In genomic region chr7:132712044-132712708, GRCm38 (mm10) we compare ENCODE assay signal across 8 mouse cellular contexts.
DNase-seq lines count a peak whose midpoint lies in the region; ATAC-seq and TF ChIP-seq lines count a peak whose summit lies in the region.

No protein-coding gene starts in this region.

- peak; percentile 42 for ATAC-seq in intestine, embryonic 14.5 days (replicated peaks; ENCODE audit: low FRiP score, low TSS enrichment, low read depth)
- no peak for ATAC-seq in cerebellum, adult (ENCODE audit: insufficient number of reproducible peaks, low FRiP score, low TSS enrichment)

- TF ChIP-seq EP300 in heart, adult 2 months (IDR thresholded peaks at IDR 0.05; ENCODE audit: insufficient read depth, low read depth, low read length): no peak

- intact Hi-C loops in heart, adult 2 months (cut with DNase I): no loop called here
- intact Hi-C loops in heart, postnatal 14 days (cut with DNase I): loop anchor here (5.0 kb wide), 3 partner anchors 40 to 100 kb away; partner anchors contain the start of gene Fam53b

- no peak overlapping the region for H3K4me3 ChIP-seq in heart, adult 2 months
- H3K4me3 ChIP-seq in intestine, embryonic 14.5 days (ENCODE audit: low read depth, low read length): no peak overlapping the region

- no peak for TF ChIP-seq POLR2A in heart, adult 2 months (IDR thresholded peaks at IDR 0.05; ENCODE audit: insufficient read depth, low read depth, low read length)
- TF ChIP-seq POLR2A in brain, embryonic 14.5 days (IDR thresholded peaks at IDR 0.05; ENCODE audit: borderline replicate concordance, extremely low read depth, insufficient read depth, insufficient read length, poor library complexity, severe bottlenecking): no peak

- H3K27ac ChIP-seq in heart, adult 2 months: peak overlapping the region; percentile 98
- H3K27ac ChIP-seq in intestine, embryonic 14.5 days (ENCODE audit: low read depth): peak overlapping the region; percentile 14; the same call in 1 of the 2 replicates

- H3K27me3 ChIP-seq in heart, adult 2 months (ENCODE audit: control insufficient read depth, insufficient read depth, low read length): no peaks in the 10 kb centered on the region
- no peaks in the 10 kb centered on the region for H3K27me3 ChIP-seq in intestine, embryonic 14.5 days (replicated peaks; ENCODE audit: control insufficient read depth, insufficient read depth, low read length)

- TF ChIP-seq CTCF in heart, adult 2 months (IDR thresholded peaks at IDR 0.05): no peak
- TF ChIP-seq CTCF in brain, embryonic 14.5 days (IDR thresholded peaks at IDR 0.05; ENCODE audit: borderline replicate concordance, extremely low read depth, insufficient read depth, insufficient read length): no peak

- H3K4me2 ChIP-seq in intestine, embryonic 14.5 days (ENCODE audit: low read length): peak overlapping the region; percentile 15; the same call in 1 of the 2 replicates

- WGBS in heart, adult 2 months: 68% methylated on average over 16 of the region's 16 CpGs
- 20% methylated on average over 16 of the region's 16 CpGs for WGBS in intestine, embryonic 14.5 days

- H3K4me1 ChIP-seq in heart, adult 2 months (ENCODE audit: control insufficient read depth, insufficient read depth, low read length): peaks cover 20% of the 10 kb centered on the region
- H3K4me1 ChIP-seq in intestine, embryonic 14.5 days (replicated peaks; ENCODE audit: control insufficient read depth, insufficient read depth, low read length): peaks cover 30% of the 10 kb centered on the region

- H3K9ac ChIP-seq in heart, adult 2 months (ENCODE audit: low read depth, low read length): 0 out of 2 replicates have a peak overlapping the region, but pooled peaks have one; percentile 1
- no peak overlapping the region for H3K9ac ChIP-seq in intestine, embryonic 14.5 days (ENCODE audit: low read length)

- H3K79me2 ChIP-seq in heart, adult 2 months (replicated peaks; ENCODE audit: control insufficient read depth, insufficient read depth, low read length): no peaks in the 10 kb centered on the region

- H3K9me3 ChIP-seq in intestine, embryonic 14.5 days (ENCODE audit: control insufficient read depth, low read length): no peaks in the 10 kb centered on the region

- no peak for DNase-seq in heart, adult 2 months
- DNase-seq in heart, postnatal 14 days: no peak
- peak; percentile 57 for DNase-seq in brain, embryonic 14.5 days (ENCODE audit: low read depth)
- DNase-seq in intestine, embryonic 14.5 days (ENCODE audit: low spot score): peak; percentile 61
- DNase-seq in lung, postnatal 4 days: peak; percentile 76 to 88
- no peak for DNase-seq in T-cell, adult 2 months (ENCODE audit: low spot score)
- DNase-seq in cerebellum, adult 9-11 months: no peak

- peaks cover 15% of the 10 kb centered on the region for H3K36me3 ChIP-seq in heart, adult 2 months (ENCODE audit: control insufficient read depth, insufficient read depth, low read length)
- no peaks in the 10 kb centered on the region for H3K36me3 ChIP-seq in intestine, embryonic 14.5 days (ENCODE audit: control insufficient read depth, insufficient read depth, low read length)

Comparison
In these comparisons a context has a peak if more than half of its experiments do, and no peak if none do; other contexts are left out.
1. DNase-seq: peak in brain, embryonic 14.5 days (single experiment), intestine, embryonic 14.5 days (single experiment) and lung, postnatal 4 days (2 of 2); none in heart, adult 2 months (0 of 2), heart, postnatal 14 days (0 of 2), T-cell, adult 2 months (single experiment) and cerebellum, adult 9-11 months (single experiment).